Mouse (Mus musculus) liver, adult 2 months (tissue): ENCODE measurements around the gene Gm21731.
"Not testable (repeated sequence)": the region's sequence is repeated elsewhere in the genome, so short reads cannot be mapped to it uniquely, and the experiment has no call there.

Experiments used
- CTCF ChIP-seq: fragments of 200-500 bp; IDR thresholded peaks from 2 replicates; pipeline ENCODE4 v1.5.1; 2011; ENCODE audit warnings: low read depth, low read length, control low read depth
- POLR2A ChIP-seq: fragments of 200-500 bp; IDR thresholded peaks from 2 replicates; pipeline ENCODE4 v1.6.1; 2011; ENCODE audit warnings: low read length, control low read depth; ENCODE audit not compliant: insufficient read depth; ENCODE audit errors: extremely low read depth

DNA sequence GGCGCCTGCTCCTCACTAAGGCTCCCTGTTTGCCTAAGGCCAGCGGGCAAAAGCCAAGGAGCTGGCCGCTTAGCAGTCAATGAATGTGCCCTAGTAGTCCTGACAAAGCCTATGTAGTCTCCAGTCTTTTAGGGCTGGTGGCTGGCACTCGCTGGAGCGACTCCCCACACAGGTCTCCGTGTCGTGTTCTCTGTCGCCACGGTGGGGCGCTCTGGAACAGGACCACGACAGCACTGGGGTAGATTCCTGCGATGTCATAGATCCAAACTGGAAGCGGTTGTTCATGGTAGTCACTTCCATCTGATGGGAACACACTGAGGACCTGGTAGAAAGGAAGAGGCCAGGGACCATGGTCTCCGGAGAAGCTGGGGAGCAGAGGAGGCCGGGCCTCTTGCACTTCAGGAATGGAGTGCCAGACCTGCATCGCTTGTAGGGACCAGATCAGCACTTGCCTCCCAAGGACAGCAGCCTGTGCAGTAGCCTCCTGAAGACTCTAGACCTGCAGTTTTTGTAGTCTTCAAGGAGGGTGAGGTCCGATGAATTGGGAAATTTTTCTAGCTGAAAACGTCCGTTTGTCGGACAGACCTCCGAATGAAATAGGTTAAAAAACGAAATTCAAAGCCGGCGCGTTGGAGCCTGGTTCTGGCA lies 15.8 kb upstream of the Gm21731 start:
- TF ChIP-seq CTCF, POLR2A: not testable (repeated sequence)
